Mouse (Mus musculus) cortical plate, adult 2 months (tissue): ENCODE measurements around the gene Slc26a3. TPM values are rescaled to one million over a fixed set of nuclear protein-coding genes. Genes with fewer than 3 reads are reported as not detected.
"Not testable (repeated sequence)": the region's sequence is repeated elsewhere in the genome, so short reads cannot be mapped to it uniquely, and the experiment has no call there.

Experiments used
- H3K27ac ChIP-seq: fragments of 200-500 bp; 2 replicates; pipeline ENCODE4 v1.5.1; 2012; ENCODE audit warnings: low read length, control low read depth, inconsistent platforms; ENCODE audit not compliant: insufficient read depth
- H3K4me1 ChIP-seq: fragments of 200-500 bp; 2 replicates; pipeline ENCODE4 v1.6.1; 2011; ENCODE audit warnings: low read length; ENCODE audit not compliant: control insufficient read depth, insufficient read depth
- H3K4me3 ChIP-seq: fragments of 200-500 bp; 2 replicates; pipeline ENCODE4 v1.5.1; 2011; ENCODE audit warnings: mild to moderate bottlenecking, low read length, control low read depth; ENCODE audit not compliant: insufficient read depth
- CTCF ChIP-seq: fragments of 200-500 bp; IDR thresholded peaks from 2 replicates; pipeline ENCODE4 v1.5.1; 2011; ENCODE audit warnings: mild to moderate bottlenecking, control low read depth, low read length; ENCODE audit not compliant: insufficient read depth; ENCODE audit errors: extremely low read depth
- POLR2A ChIP-seq: fragments of 200-500 bp; IDR thresholded peaks from 2 replicates; pipeline ENCODE4 v1.6.1; 2011; ENCODE audit warnings: mild to moderate bottlenecking, low read length, control low read depth; ENCODE audit not compliant: insufficient read depth; ENCODE audit errors: extremely low read depth
- polyA plus RNA-seq: library from polyadenylated mRNA; depleted of rRNA; stranded (reverse); fragments of >200 nt; gene quantifications from 2 replicates; pipeline ENCODE4 v1.2.3, GENCODE M21; 2012

Slc26a3 gene
- polyA plus RNA-seq, 1 experiment: 0.06 TPM

GRCm38 (mm10) chr12:31415971-31416370 lies 25.3 kb downstream of the Slc26a3 start:
- TF ChIP-seq CTCF (no peak), POLR2A (no peak)
- H3K27ac ChIP-seq: no peak overlapping the region
- H3K4me1 ChIP-seq: no peaks in the 10 kb centered on the region
- H3K4me3 ChIP-seq: no peak overlapping the region

DNA sequence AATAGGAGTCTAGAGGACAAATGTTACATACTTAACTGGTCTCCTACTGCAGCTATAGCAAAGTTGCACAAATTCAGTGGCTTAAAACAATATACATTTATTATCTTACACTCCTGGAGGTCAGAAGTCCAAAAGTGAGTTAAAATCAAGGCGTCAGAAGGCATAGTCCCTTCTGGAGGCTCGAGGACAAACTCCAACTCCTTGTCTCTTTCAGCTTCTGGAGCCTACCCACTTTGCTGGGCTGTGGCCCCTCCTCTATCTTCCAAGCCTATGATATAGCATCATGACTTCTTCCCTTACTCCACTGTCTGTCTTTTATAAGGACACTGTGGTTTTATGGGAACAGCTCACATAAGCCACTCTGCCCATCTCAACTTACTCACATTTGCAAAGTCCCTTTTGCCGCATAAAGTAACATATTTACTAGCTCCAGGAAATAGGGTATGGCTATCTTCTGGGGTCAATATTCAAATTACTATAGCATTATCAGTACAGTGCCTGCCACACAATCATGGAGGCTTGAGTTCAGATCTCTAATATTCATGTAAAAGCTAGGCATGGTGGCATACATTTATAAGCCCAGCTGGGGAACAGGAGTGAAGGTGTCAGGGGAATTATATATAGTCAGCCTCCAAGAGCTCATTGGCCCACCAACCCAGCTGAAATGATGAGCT lies 31.4 kb downstream of the Slc26a3 start:
- Histone ChIP-seq H3K4me1 (no peaks in the 10 kb centered on the region), H3K27ac (no peak overlapping the region)

GRCm38 (mm10) chr12:31437791-31438190 lies 47.1 kb downstream of the Slc26a3 start:
- Histone ChIP-seq H3K27ac (no peak overlapping the region), H3K4me3 (no peak overlapping the region), H3K4me1 (no peaks in the 10 kb centered on the region)
- TF ChIP-seq POLR2A: no peak

More for the DNA sequence above, 31.4 kb downstream of the Slc26a3 start:
- no peak overlapping the region for H3K4me3 ChIP-seq
- TF ChIP-seq POLR2A (no peak), CTCF (no peak)

- no peak overlapping the region for H3K27ac ChIP-seq
- no peaks in the 10 kb centered on the region for H3K4me1 ChIP-seq
- TF ChIP-seq CTCF: no peak
- TF ChIP-seq POLR2A: no peak
- no peak overlapping the region for H3K4me3 ChIP-seq
These were observed 48.9 kb downstream of the Slc26a3 start for GRCm38 (mm10) chr12:31439612-31440011.

DNA sequence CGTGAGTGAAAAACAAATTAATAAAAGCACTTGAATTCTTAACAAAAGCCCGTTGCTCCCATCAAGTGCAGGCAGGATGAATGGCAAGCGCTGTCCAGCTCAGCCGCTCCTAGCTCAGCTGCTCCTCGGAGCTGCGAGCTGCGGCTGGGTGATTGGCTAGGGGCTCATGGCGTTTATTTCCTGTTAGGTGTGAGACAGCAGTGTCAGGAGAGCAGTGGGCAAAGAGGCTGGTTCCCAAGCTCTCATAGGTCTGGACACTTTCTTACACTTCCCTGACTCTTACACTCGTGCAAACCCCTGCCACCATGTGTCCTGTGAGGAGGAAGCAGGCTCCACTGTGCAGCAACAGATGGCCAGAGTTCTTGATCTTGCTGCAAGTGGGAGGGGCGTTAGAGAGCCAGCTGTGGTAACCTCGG lies 53.5 kb downstream of the Slc26a3 start:
- no peak for TF ChIP-seq CTCF
- no peak for TF ChIP-seq POLR2A
- Histone ChIP-seq H3K27ac (no peak overlapping the region), H3K4me3 (no peak overlapping the region)

DNA sequence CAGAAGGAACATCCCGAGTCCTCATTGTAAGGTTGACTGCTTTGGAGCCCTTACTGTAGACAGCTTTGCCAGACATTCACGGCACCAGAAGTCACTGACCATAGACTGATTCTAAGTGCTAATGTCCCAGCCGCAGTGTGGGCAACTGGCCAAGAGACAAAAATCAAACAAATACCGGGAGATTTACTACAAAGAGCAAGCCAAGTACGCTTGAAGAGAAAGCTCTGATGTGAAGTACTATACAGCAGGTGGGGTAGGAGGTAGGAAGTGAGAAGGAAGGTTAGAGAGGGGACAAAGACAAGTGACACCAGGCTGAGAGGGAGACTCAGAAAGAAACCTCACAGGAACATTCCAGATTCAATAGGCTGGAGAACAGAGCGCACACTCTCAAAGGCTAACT lies 54.2 kb downstream of the Slc26a3 start:
- no peak overlapping the region for H3K4me3 ChIP-seq
- TF ChIP-seq CTCF (no peak), POLR2A (no peak)
- no peak overlapping the region for H3K27ac ChIP-seq
- no peaks in the 10 kb centered on the region for H3K4me1 ChIP-seq

More for the DNA sequence above, 53.5 kb downstream of the Slc26a3 start:
- H3K4me1 ChIP-seq: no peaks in the 10 kb centered on the region

DNA sequence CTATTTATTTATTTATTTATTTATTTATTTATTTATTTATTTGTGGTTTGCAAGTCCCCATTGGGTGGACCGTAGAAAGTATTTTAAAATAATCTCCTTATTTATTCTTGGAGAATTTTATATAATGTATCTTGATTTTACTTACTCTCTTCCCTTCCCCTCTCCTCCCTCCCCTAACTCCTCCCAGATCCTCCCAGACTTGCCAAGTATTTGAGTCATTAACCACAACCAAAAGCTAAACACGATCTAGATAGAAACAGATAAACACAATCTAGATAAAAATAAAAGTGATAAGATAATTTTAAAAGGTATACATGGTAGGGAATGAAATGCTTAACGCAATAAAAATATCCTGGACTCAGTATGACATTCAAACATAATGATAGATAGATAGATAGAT lies 58.7 kb downstream of the Slc26a3 start:
- TF ChIP-seq POLR2A: no peak
- TF ChIP-seq CTCF: no peak
- Histone ChIP-seq H3K27ac (no peak overlapping the region), H3K4me1 (no peaks in the 10 kb centered on the region), H3K4me3 (no peak overlapping the region)

- no peak overlapping the region for H3K27ac ChIP-seq
- TF ChIP-seq CTCF (no peak), POLR2A (no peak)
- H3K4me3 ChIP-seq: no peak overlapping the region
- H3K4me1 ChIP-seq: no peaks in the 10 kb centered on the region
These were observed 65.6 kb downstream of the Slc26a3 start for GRCm38 (mm10) chr12:31456271-31456670.

DNA sequence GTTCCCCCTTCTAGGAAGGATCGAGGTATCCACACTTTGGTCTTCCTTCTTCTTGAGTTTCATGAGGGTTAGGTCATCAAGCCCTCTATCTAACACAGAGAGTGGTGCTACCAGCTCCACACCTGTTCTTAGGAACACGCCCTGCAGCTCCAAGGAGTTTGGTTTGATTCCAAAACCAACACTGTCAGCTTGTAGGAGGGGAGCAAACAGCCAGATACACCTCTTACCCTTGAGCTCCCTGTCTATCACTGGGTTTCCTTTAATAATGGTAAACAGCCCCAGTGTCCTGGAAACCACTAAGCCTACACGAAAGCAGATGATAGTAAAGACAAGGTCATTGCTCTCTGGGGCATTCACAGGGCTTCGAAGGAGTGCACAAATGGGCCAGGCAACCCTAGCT lies 67.8 kb downstream of the Slc26a3 start:
- Histone ChIP-seq H3K27ac (no peak overlapping the region), H3K4me3 (no peak overlapping the region), H3K4me1 (no peaks in the 10 kb centered on the region)
- TF ChIP-seq POLR2A (no peak), CTCF (no peak)

DNA sequence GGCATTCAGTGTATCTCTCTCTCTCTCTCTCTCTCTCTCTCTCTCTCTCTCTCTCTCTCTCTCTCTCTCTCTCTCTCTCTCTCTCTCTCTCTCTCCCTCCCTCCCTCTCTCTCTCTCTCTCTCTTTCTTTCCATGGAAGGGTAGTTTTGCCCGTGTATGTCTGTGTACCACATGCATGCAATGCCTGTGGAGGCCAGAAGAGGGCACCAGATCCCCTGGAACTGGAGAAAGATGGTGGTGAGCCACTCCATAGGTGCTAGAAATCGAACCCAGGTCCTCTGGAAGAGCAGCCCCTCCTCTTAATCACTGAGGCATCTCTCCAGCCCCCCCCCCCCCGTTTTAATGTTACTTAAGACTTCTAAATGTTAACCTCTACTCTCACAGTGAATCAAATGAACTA lies 69.6 kb downstream of the Slc26a3 start:
- not testable (repeated sequence) for H3K4me3 ChIP-seq, H3K27ac ChIP-seq, H3K4me1 ChIP-seq
